Mouse (Mus musculus): Measurements from ENCODE around the gene B4galt5. TPM values are rescaled to one million over a fixed set of nuclear protein-coding genes. Genes with fewer than 3 reads are reported as not detected.
A peak's percentile ranks its signal among the peaks of the same experiment; 100 is the strongest.

Gene B4galt5
- total and polyA plus RNA-seq, 3 experiments: 12.5 to 17.6 (median 13.5) TPM

DNA sequence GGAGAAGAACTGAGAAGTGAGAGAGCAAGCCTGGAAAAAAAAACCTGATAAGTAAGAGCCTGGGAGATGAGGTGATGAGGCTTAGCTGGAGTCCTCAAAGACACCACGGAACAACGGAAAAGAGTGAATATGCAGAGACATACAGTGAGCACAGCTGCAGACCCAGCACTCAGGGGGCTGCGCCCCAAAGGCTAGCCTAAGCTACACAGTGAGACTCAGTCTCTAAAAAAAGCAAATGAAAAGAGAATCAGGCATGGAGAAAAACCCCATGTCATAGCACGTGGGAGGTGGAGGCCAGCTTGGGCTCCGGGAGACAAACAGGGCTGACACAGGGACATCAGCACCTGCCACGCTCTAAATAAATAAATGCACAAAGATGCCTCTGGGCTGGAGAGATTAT, 94.2 kb downstream of the B4galt5 start:
- H3K27me3 ChIP-seq (replicated peaks): peaks cover 2% of the 10 kb centered on the region
- DNase-seq (ENCODE audit: extremely low read depth): no peak
- dilution Hi-C loops (cut with MboI; ENCODE audit: extremely low pct_ligation_motif_present, extremely low pct_unique_long_range_greater_than_20kb, low sequenced_read_pairs): no loop called here
- no peak overlapping the region for H3K4me2 ChIP-seq (ENCODE audit: insufficient read depth, low read depth, poor library complexity, severe bottlenecking)
- H3K4me3 ChIP-seq (replicated peaks in 1 of 3; ENCODE audit: low read depth in 2 of 3, low read length in 2 of 3, poor library complexity in 1 of 3): no peak overlapping the region
- peaks cover 11 to 12% of the 10 kb centered on the region in 2 experiments for H3K4me1 ChIP-seq (ENCODE audit: control insufficient read depth in 1 of 2, insufficient read depth in 2 of 2)
- TF ChIP-seq POLR2A (IDR thresholded peaks at IDR 0.05; ENCODE audit: low read depth, low read length) (no peak), RCOR1 (conservative IDR thresholded peaks at IDR 0.05; ENCODE audit: low read depth, low read length) (no peak), SMC3 (IDR thresholded peaks at IDR 0.05; ENCODE audit: low read depth, low read length) (no peak), NELFE (IDR thresholded peaks at IDR 0.05; ENCODE audit: low read depth, low read length) (no peak), CHD1 (IDR thresholded peaks at IDR 0.05; ENCODE audit: low read depth, low read length) (no peak), ZMIZ1 (IDR thresholded peaks at IDR 0.05; ENCODE audit: low read depth, low read length) (no peak), PAX5 (IDR thresholded peaks at IDR 0.05; ENCODE audit: low read length) (no peak), JUND (conservative IDR thresholded peaks at IDR 0.05; ENCODE audit: low read depth, low read length) (no peak), E2F4 (IDR thresholded peaks at IDR 0.05; ENCODE audit: insufficient replicate concordance, low read depth, low read length) (no peak), MAZ (IDR thresholded peaks at IDR 0.05; ENCODE audit: low read depth, low read length) (no peak), ZNF384 (IDR thresholded peaks at IDR 0.05; ENCODE audit: low read depth, low read length) (0 out of 2 replicates have a peak, but pooled peaks have one; percentile 15), EP300 (IDR thresholded peaks at IDR 0.05; ENCODE audit: low read length) (0 out of 2 replicates have a peak, but pooled peaks have one; percentile 9), ETS1 (conservative IDR thresholded peaks at IDR 0.05; ENCODE audit: low read depth, low read length) (no peak), MXI1 (IDR thresholded peaks at IDR 0.05; ENCODE audit: low read depth, low read length) (no peak), IRF4 (IDR thresholded peaks at IDR 0.05; ENCODE audit: low read depth, low read length) (no peak)
- no peak overlapping the region for H3K27ac ChIP-seq (ENCODE audit: insufficient read depth, low read depth)
- H3K9ac ChIP-seq (ENCODE audit: insufficient read depth, low read depth): no peak overlapping the region
- H3K36me3 ChIP-seq (replicated peaks in 1 of 2; ENCODE audit: control insufficient read depth in 1 of 2, insufficient read depth in 1 of 2, low read length in 1 of 2): no peaks in the 10 kb centered on the region
- in situ Hi-C loops (cut with MboI; ENCODE audit: low pct_ligation_motif_present, low pct_unique_long_range_greater_than_20kb, low sequenced_read_pairs): no loop called here
- H3K9me3 ChIP-seq (replicated peaks; ENCODE audit: low read length): no peaks in the 10 kb centered on the region
- no peaks in the 10 kb centered on the region for H3K79me2 ChIP-seq (replicated peaks; ENCODE audit: control insufficient read depth, extremely low read depth, insufficient read depth, poor library complexity, severe bottlenecking)

DNA sequence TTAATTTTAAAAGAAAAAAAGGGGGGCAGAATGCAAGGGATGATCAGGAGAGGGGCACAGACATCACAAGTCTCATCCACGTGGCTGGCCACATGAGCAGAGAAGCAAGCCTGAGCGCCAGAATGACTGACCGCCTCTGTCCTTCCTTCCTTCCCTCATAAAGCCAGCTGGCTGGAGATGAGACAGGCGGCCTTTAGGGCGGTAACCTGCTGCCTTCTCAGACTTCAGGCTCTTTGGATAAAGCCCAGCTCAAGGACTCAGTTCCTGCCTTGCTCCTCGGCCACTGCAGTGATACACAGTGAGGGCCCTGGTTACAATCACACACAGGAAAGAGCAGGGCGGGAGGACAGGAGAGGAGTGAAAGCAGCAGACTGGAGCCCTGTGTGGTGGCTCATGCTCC, 94.8 kb downstream of the B4galt5 start:
- dilution Hi-C loops (cut with MboI; ENCODE audit: extremely low pct_ligation_motif_present, extremely low pct_unique_long_range_greater_than_20kb, low sequenced_read_pairs): no loop called here

More for the DNA sequence above, 94.8 kb downstream of the B4galt5 start:
- Histone ChIP-seq H3K27me3 (replicated peaks) (peaks cover 3% of the 10 kb centered on the region), H3K4me3 (replicated peaks in 1 of 3; ENCODE audit: low read depth in 2 of 3, low read length in 2 of 3, poor library complexity in 1 of 3) (no peak overlapping the region), H3K79me2 (replicated peaks; ENCODE audit: control insufficient read depth, extremely low read depth, insufficient read depth, poor library complexity, severe bottlenecking) (no peaks in the 10 kb centered on the region), H3K27ac (ENCODE audit: insufficient read depth, low read depth) (no peak overlapping the region), H3K9ac (ENCODE audit: insufficient read depth, low read depth) (no peak overlapping the region), H3K36me3 (replicated peaks in 1 of 2; ENCODE audit: control insufficient read depth in 1 of 2, insufficient read depth in 1 of 2, low read length in 1 of 2) (no peaks in the 10 kb centered on the region), H3K4me1 (ENCODE audit: control insufficient read depth in 1 of 2, insufficient read depth in 2 of 2) (peaks cover 11 to 12% of the 10 kb centered on the region in 2 experiments), H3K4me2 (ENCODE audit: insufficient read depth, low read depth, poor library complexity, severe bottlenecking) (no peak overlapping the region), H3K9me3 (replicated peaks; ENCODE audit: low read length) (no peaks in the 10 kb centered on the region)
- in situ Hi-C loops (cut with MboI; ENCODE audit: low pct_ligation_motif_present, low pct_unique_long_range_greater_than_20kb, low sequenced_read_pairs): no loop called here
- DNase-seq (ENCODE audit: extremely low read depth): no peak
- TF ChIP-seq HCFC1 (IDR thresholded peaks at IDR 0.05; ENCODE audit: low read depth, low read length) (no peak), MAX (IDR thresholded peaks at IDR 0.05; ENCODE audit: low read length) (no peak), CTCF (conservative IDR thresholded peaks at IDR 0.05 in 1 of 2, IDR thresholded peaks at IDR 0.05 in 1 of 2; ENCODE audit: low read depth in 2 of 2, low read length in 2 of 2) (no peak), ELF1 (IDR thresholded peaks at IDR 0.05; ENCODE audit: low read depth, low read length) (no peak), ZC3H11A (IDR thresholded peaks at IDR 0.05; ENCODE audit: low read depth, low read length) (no peak), E2F4 (IDR thresholded peaks at IDR 0.05; ENCODE audit: insufficient replicate concordance, low read depth, low read length) (no peak), POLR2AphosphoS2 (IDR thresholded peaks at IDR 0.05; ENCODE audit: low read depth, low read length) (no peak), RCOR1 (conservative IDR thresholded peaks at IDR 0.05; ENCODE audit: low read depth, low read length) (no peak), ZMIZ1 (IDR thresholded peaks at IDR 0.05; ENCODE audit: low read depth, low read length) (no peak), JUN (IDR thresholded peaks at IDR 0.05; ENCODE audit: insufficient read depth, low read depth, low read length) (no peak)
